Mouse (Mus musculus): ENCODE measurements around the gene Zfp239. TPM values are rescaled to one million over a fixed set of nuclear protein-coding genes. Genes with fewer than 3 reads are reported as not detected.
A peak's percentile ranks its signal among the peaks of the same experiment; 100 is the strongest.

Gene Zfp239
- total and polyA plus RNA-seq, 3 experiments = 18.6 to 20.4 TPM; not detected in 1

- H3K36me3 ChIP-seq (ENCODE audit: control insufficient read depth in 1 of 2, insufficient read depth in 2 of 2, low read length in 2 of 2) = no peaks in the 10 kb centered on the region
- H3K27ac ChIP-seq (ENCODE audit: control insufficient read depth, low read depth, low read length) = no peak overlapping the region
These were observed 41.6 kb upstream of the Zfp239 start for GRCm38 (mm10) chr6:117820327-117820726.

GRCm38 (mm10) chr6:117825369-117825768 lies 36.5 kb upstream of the Zfp239 start:
- H3K27me3 ChIP-seq (ENCODE audit: control insufficient read depth in 1 of 2, insufficient read depth in 2 of 2, low read length in 2 of 2) = no peaks in the 10 kb centered on the region; a peak in 2 of 4 replicates
- TF ChIP-seq ZC3H11A (IDR thresholded peaks at IDR 0.05; ENCODE audit: low read depth, low read length) (peak; percentile 71), SIN3A (IDR thresholded peaks at IDR 0.05; ENCODE audit: low read length) (no peak), RAD21 (IDR thresholded peaks at IDR 0.05; ENCODE audit: low read depth, low read length) (peak; percentile 91), MAFK (IDR thresholded peaks at IDR 0.05; ENCODE audit: borderline replicate concordance, low read depth, low read length) (no peak), MXI1 (IDR thresholded peaks at IDR 0.05; ENCODE audit: low read depth, low read length) (no peak), POLR2AphosphoS5 (IDR thresholded peaks at IDR 0.05; ENCODE audit: borderline replicate concordance, low read depth, low read length) (no peak), CHD1 (IDR thresholded peaks at IDR 0.05; ENCODE audit: low read depth, low read length) (no peak), CTCF (IDR thresholded peaks at IDR 0.05 in 2 of 3, conservative IDR thresholded peaks at IDR 0.05 in 1 of 3; ENCODE audit: control insufficient read depth in 1 of 3, insufficient read depth in 1 of 3, low read depth in 2 of 3, low read length in 3 of 3, poor library complexity in 1 of 3, severe bottlenecking in 1 of 3) (peak; percentile 38 to 83 (median 72)), NELFE (IDR thresholded peaks at IDR 0.05; ENCODE audit: low read depth, low read length) (no peak), MEF2A (IDR thresholded peaks at IDR 0.05; ENCODE audit: extremely low read depth, insufficient replicate concordance, low read depth, low read length, poor library complexity, severe bottlenecking) (no peak), UBTF (IDR thresholded peaks at IDR 0.05; ENCODE audit: borderline replicate concordance, insufficient read depth, low read depth, low read length) (no peak), CHD2 (IDR thresholded peaks at IDR 0.05; ENCODE audit: low read length) (no peak), USF1 (IDR thresholded peaks at IDR 0.05; ENCODE audit: low read depth, low read length) (no peak), ZMIZ1 (IDR thresholded peaks at IDR 0.05; ENCODE audit: low read depth, low read length) (no peak), TBP (IDR thresholded peaks at IDR 0.05; ENCODE audit: low read depth, low read length) (no peak), ELF1 (IDR thresholded peaks at IDR 0.05; ENCODE audit: low read depth, low read length) (no peak), NRF1 (IDR thresholded peaks at IDR 0.05; ENCODE audit: insufficient read depth, low read depth, low read length, poor library complexity, severe bottlenecking) (no peak), ZNF384 (IDR thresholded peaks at IDR 0.05; ENCODE audit: low read depth, low read length) (no peak), SMC3 (IDR thresholded peaks at IDR 0.05; ENCODE audit: low read depth, low read length) (peak; percentile 75), GATA1 (IDR thresholded peaks at IDR 0.05; ENCODE audit: low read depth, low read length) (no peak), RCOR1 (IDR thresholded peaks at IDR 0.05; ENCODE audit: low read depth, low read length) (no peak), USF2 (IDR thresholded peaks at IDR 0.05; ENCODE audit: borderline replicate concordance in 1 of 2, insufficient read depth in 1 of 2, low read depth in 1 of 2, low read length in 2 of 2) (no peak)
- peak; percentile 72 for DNase-seq (ENCODE audit: low read depth, low spot score)
- no peaks in the 10 kb centered on the region for H3K9me3 ChIP-seq (replicated peaks; ENCODE audit: insufficient read depth, low read length)
- no peak overlapping the region for H3K9ac ChIP-seq (ENCODE audit: control insufficient read depth, low read depth, low read length, poor library complexity, severe bottlenecking)
- no peaks in the 10 kb centered on the region for H3K4me1 ChIP-seq (ENCODE audit: control insufficient read depth in 1 of 2, insufficient read depth in 2 of 2, low read length in 2 of 2)
- no peak overlapping the region for H3K4me3 ChIP-seq (ENCODE audit: control insufficient read depth in 1 of 2, insufficient read depth in 1 of 2, low read depth in 2 of 2, low read length in 2 of 2)
- no peaks in the 10 kb centered on the region for H3K79me2 ChIP-seq (ENCODE audit: control insufficient read depth, insufficient read depth, low read length, poor library complexity)
- H3K27ac ChIP-seq (ENCODE audit: control insufficient read depth, low read depth, low read length) = no peak overlapping the region
- H3K36me3 ChIP-seq (ENCODE audit: control insufficient read depth in 1 of 2, insufficient read depth in 2 of 2, low read length in 2 of 2) = no peaks in the 10 kb centered on the region

More at GRCm38 (mm10) chr6:117820327-117820726, 41.6 kb upstream of the Zfp239 start:
- no peaks in the 10 kb centered on the region for H3K4me1 ChIP-seq (ENCODE audit: control insufficient read depth in 1 of 2, insufficient read depth in 2 of 2, low read length in 2 of 2)
- TF ChIP-seq MYC (IDR thresholded peaks at IDR 0.05; ENCODE audit: low read depth, low read length) = no peak
- TF ChIP-seq E2F4 (IDR thresholded peaks at IDR 0.05; ENCODE audit: borderline replicate concordance, low read depth, low read length) = no peak
- TF ChIP-seq CTCF (IDR thresholded peaks at IDR 0.05 in 2 of 3, conservative IDR thresholded peaks at IDR 0.05 in 1 of 3; ENCODE audit: control insufficient read depth in 1 of 3, insufficient read depth in 1 of 3, low read depth in 2 of 3, low read length in 3 of 3, poor library complexity in 1 of 3, severe bottlenecking in 1 of 3) = no peak
- no peak for TF ChIP-seq RAD21 (IDR thresholded peaks at IDR 0.05; ENCODE audit: low read depth, low read length)
- no peak for TF ChIP-seq POLR2AphosphoS5 (IDR thresholded peaks at IDR 0.05; ENCODE audit: borderline replicate concordance, low read depth, low read length)
- TF ChIP-seq TBP (IDR thresholded peaks at IDR 0.05; ENCODE audit: low read depth, low read length) = no peak
- H3K79me2 ChIP-seq (ENCODE audit: control insufficient read depth, insufficient read depth, low read length, poor library complexity) = no peaks in the 10 kb centered on the region
- DNase-seq (ENCODE audit: low read depth, low spot score) = no peak
- no peak overlapping the region for H3K4me3 ChIP-seq (ENCODE audit: control insufficient read depth in 1 of 2, insufficient read depth in 1 of 2, low read depth in 2 of 2, low read length in 2 of 2)
- H3K9ac ChIP-seq (ENCODE audit: control insufficient read depth, low read depth, low read length, poor library complexity, severe bottlenecking) = no peak overlapping the region
- no peaks in the 10 kb centered on the region for H3K9me3 ChIP-seq (replicated peaks; ENCODE audit: insufficient read depth, low read length)
- no peaks in the 10 kb centered on the region; a peak in 2 of 4 replicates for H3K27me3 ChIP-seq (ENCODE audit: control insufficient read depth in 1 of 2, insufficient read depth in 2 of 2, low read length in 2 of 2)
